Mouse (Mus musculus) CD4-positive, CD25-positive, alpha-beta regulatory T cell (primary cell): ENCODE results near the gene Dpp4. TPM values are rescaled to one million over a fixed set of nuclear protein-coding genes. Genes with fewer than 3 reads are reported as not detected.

Source experiments
- polyA plus RNA-seq: library from polyadenylated mRNA; unstranded; fragments of 100-300 nt; shearing (Covaris generic); gene quantifications from one replicate; pipeline ENCODE4 v1.2.1, GENCODE M21; 2017

The Dpp4 gene
- polyA plus RNA-seq, result 109 TPM

DNA sequence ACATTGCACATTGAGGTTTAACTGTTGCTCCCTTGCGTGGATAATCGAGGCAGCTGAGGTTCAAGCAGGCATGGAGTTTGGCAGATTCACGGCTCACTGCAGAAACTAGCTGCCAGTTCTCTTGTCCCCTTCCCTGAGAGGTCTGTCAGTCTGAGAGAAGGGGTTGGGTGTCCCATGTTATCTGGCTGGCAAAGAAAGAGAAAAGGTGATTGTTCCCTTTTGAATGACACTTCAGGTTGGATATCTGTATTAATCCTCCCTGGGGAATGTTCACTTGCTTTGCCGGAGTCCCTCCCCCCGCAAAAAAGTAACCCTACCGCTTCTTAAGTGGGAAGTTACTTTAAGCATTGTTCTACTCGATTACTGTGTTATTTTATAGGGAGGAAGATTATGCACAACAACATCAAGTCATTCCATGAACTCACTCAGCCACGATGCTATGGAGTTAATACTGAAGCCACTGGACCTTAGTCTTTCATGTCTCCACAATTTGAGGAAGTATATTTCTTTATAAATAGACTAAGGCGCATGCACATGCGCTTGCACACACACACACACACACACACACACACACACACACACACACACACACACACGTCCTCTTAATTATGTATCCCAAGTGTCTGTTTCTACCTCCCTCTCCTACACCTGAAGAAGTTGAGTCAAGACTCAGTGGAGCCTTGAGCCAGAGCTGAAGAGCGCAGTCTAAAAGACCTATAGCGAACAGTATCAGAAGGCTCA, at the start of gene Dpp4:
TSS of gene Dpp4 (minus strand) at position 151 of the 741 bp plus-strand sequence.

Other genes with a start within 250 kb of the Dpp4 start
- gene Gcg, start 71.4 kb upstream of the Dpp4 start, polyA plus RNA-seq, result 0.17 TPM
- 0.26 TPM for gene Fap, start 161.8 kb upstream of the Dpp4 start, polyA plus RNA-seq
- gene Ifih1, start 234.0 kb upstream of the Dpp4 start, polyA plus RNA-seq, result 16.1 TPM